Comparison of ENCODE assay signal across 22 mouse cellular contexts in the genomic region with DNA sequence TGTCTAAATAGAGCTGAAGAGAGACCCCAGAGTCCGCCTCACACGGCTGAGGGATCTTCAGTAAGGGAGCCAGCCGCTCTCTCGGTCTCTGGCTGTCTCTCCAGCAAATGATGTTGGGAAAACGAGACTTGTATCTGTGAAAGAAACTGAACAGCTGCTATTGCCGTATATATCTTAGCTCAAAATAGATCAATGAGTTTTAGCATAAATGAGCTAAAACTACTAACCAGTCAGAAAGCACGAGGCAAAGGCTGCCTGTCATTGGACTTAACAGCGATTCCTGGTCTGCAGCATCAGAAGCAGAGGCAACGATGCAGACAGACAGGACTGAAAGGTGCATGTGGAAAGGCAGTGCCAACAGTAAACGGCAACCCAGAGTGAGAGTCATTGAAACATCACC.
"Had no signal": no experiment of that assay in that cellular context is flagged by ENCODE, and none has a peak within 500 bp of the region (broad histone marks: within the 10 kb centered on the region; RNA-seq: fewer than 3 reads in every experiment).

No protein-coding gene starts in this region.

- H3K9ac ChIP-seq: kidney, embryonic 15.5 days; limb, embryonic 12.5 days; limb, embryonic 15.5 days; liver, embryonic 14.5 days; liver, postnatal 0 days; lung, embryonic 14.5 days; midbrain, embryonic 13.5 days; neural tube, embryonic 13.5 days had no signal

- H3K27ac ChIP-seq: kidney, embryonic 15.5 days; left cerebral cortex, adult 2 months; limb, embryonic 12.5 days; limb, embryonic 15.5 days; liver, embryonic 14.5 days; macrophage; midbrain, embryonic 13.5 days; neural tube, embryonic 13.5 days; stomach, postnatal 0 days had no signal

- H3K4me3 ChIP-seq: kidney, embryonic 15.5 days; left cerebral cortex, adult 2 months; limb, embryonic 12.5 days; limb, embryonic 15.5 days; midbrain, embryonic 13.5 days; myocyte; neural tube, embryonic 13.5 days had no signal

- DNase-seq: kidney, adult 11 months; kidney, adult 8-10 months; kidney, postnatal 10 days; kidney, postnatal 36 days; layer of hippocampus, postnatal 36 days; liver, postnatal 0 days; lung, embryonic 14.5 days; retina, postnatal 1 day; thymus, postnatal 25 days had no signal

- H3K4me1 ChIP-seq: limb, embryonic 12.5 days; limb, embryonic 15.5 days had no signal

- H3K9me3 ChIP-seq: kidney, embryonic 15.5 days; limb, embryonic 12.5 days; limb, embryonic 15.5 days; midbrain, embryonic 13.5 days; neural tube, embryonic 13.5 days had no signal

- H3K27me3 ChIP-seq: kidney, embryonic 15.5 days; limb, embryonic 12.5 days; limb, embryonic 15.5 days; midbrain, embryonic 13.5 days; neural tube, embryonic 13.5 days had no signal

- ATAC-seq: liver, postnatal 0 days; lung, postnatal 0 days; midbrain, embryonic 13.5 days; midbrain, embryonic 16.5 days had no signal

- H3K4me2 ChIP-seq: kidney, embryonic 15.5 days; limb, embryonic 12.5 days; limb, embryonic 15.5 days; liver, embryonic 11.5 days; lung, embryonic 14.5 days; midbrain, embryonic 13.5 days; neural tube, embryonic 13.5 days had no signal
